In the genomic region with DNA sequence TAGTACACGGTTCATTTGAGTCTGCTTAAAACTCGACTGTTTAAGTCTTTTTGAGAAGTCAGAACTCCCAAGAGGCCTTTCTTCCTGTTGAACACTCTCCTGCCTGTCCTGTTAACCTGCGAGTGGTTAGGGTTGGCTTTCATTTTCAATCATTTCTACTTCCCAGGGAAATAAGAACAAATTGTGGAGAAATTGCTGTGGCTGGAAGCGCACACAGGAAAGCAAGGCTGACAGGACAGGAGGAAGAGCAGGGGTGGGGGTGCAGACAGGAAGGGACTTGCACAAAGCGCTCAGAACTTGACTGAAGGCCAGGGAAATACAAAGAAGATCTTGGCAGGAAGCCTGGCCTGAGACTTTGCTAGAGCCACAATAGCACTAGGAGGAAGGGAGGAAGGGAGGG, we compare ENCODE assay signal across 8 mouse cellular contexts.
DNase-seq lines count a peak whose midpoint lies in the region; ATAC-seq and TF ChIP-seq lines count a peak whose summit lies in the region.

No protein-coding gene starts in this region.

- peak overlapping the region; percentile 41 for H3K9ac ChIP-seq in heart, embryonic 13.5 days
- no peak overlapping the region for H3K9ac ChIP-seq in liver, embryonic 12.5 days
- 0 out of 2 replicates have a peak overlapping the region, but pooled peaks have one; percentile 17 for H3K9ac ChIP-seq in neural tube, embryonic 13.5 days

- H3K27ac ChIP-seq in embryonic fibroblast, embryonic 13.5 days (ENCODE audit: insufficient read depth, low read length) = peak overlapping the region; percentile 32; the same call in 1 of the 2 replicates
- H3K27ac ChIP-seq in heart, embryonic 13.5 days (replicated peaks) = peak overlapping the region; percentile 81
- peak overlapping the region; percentile 20; the same call in 1 of the 2 replicates for H3K27ac ChIP-seq in liver, embryonic 12.5 days
- peak overlapping the region; percentile 54; the same call in 1 of the 2 replicates for H3K27ac ChIP-seq in neural tube, embryonic 13.5 days (replicated peaks)

- peak overlapping the region; percentile 21; the same call in 1 of the 2 replicates for H3K4me2 ChIP-seq in heart, embryonic 13.5 days
- no peak overlapping the region for H3K4me2 ChIP-seq in liver, embryonic 12.5 days
- no peak overlapping the region for H3K4me2 ChIP-seq in neural tube, embryonic 13.5 days

- TF ChIP-seq CTCF in embryonic fibroblast, embryonic 13.5 days (IDR thresholded peaks at IDR 0.05; ENCODE audit: borderline replicate concordance, insufficient read depth, low read length) = no peak

- peak; percentile 64 for DNase-seq in A20 (ENCODE audit: low read depth, low spot score)
- peak; percentile 72 for DNase-seq in adrenal gland, adult 8-10 months
- DNase-seq in kidney, postnatal 10 days = peak; percentile 91
- peak; percentile 28 for DNase-seq in thymus, postnatal 25 days

- no peak overlapping the region for H3K4me3 ChIP-seq in embryonic fibroblast, embryonic 13.5 days (ENCODE audit: insufficient read depth, low read length)
- no peak overlapping the region for H3K4me3 ChIP-seq in heart, embryonic 13.5 days
- H3K4me3 ChIP-seq in liver, embryonic 12.5 days = no peak overlapping the region
- no peak overlapping the region for H3K4me3 ChIP-seq in neural tube, embryonic 13.5 days

- peaks cover 16% of the 10 kb centered on the region for H3K4me1 ChIP-seq in embryonic fibroblast, embryonic 13.5 days (ENCODE audit: control insufficient read depth, insufficient read depth, low read length)
- H3K4me1 ChIP-seq in heart, embryonic 13.5 days = peaks cover 32% of the 10 kb centered on the region
- 0 out of 2 replicates have a peak, but pooled peaks cover 6% of the 10 kb centered on the region for H3K4me1 ChIP-seq in liver, embryonic 12.5 days
- peaks cover 34% of the 10 kb centered on the region for H3K4me1 ChIP-seq in neural tube, embryonic 13.5 days (replicated peaks)

- peak; percentile 66 for ATAC-seq in heart, embryonic 13.5 days (ENCODE audit: extremely low read depth, insufficient number of reproducible peaks, low FRiP score, low TSS enrichment)
- no peak for ATAC-seq in liver, embryonic 12.5 days
- peak; percentile 79 for ATAC-seq in neural tube, embryonic 13.5 days (ENCODE audit: low read depth)

- TF ChIP-seq POLR2A in embryonic fibroblast, embryonic 13.5 days (IDR thresholded peaks at IDR 0.05; ENCODE audit: low read depth, low read length) = no peak

- no peaks in the 10 kb centered on the region for H3K9me3 ChIP-seq in heart, embryonic 13.5 days
- H3K9me3 ChIP-seq in liver, embryonic 12.5 days (replicated peaks) = no peaks in the 10 kb centered on the region
- H3K9me3 ChIP-seq in neural tube, embryonic 13.5 days = no peaks in the 10 kb centered on the region

- H3K36me3 ChIP-seq in heart, embryonic 13.5 days = no peaks in the 10 kb centered on the region
- no peaks in the 10 kb centered on the region for H3K36me3 ChIP-seq in liver, embryonic 12.5 days
- no peaks in the 10 kb centered on the region for H3K36me3 ChIP-seq in neural tube, embryonic 13.5 days

- no peaks in the 10 kb centered on the region for H3K27me3 ChIP-seq in heart, embryonic 13.5 days (replicated peaks)
- H3K27me3 ChIP-seq in liver, embryonic 12.5 days (replicated peaks) = no peaks in the 10 kb centered on the region; the same call in 1 of the 2 replicates
- no peaks in the 10 kb centered on the region for H3K27me3 ChIP-seq in neural tube, embryonic 13.5 days

- 35% methylated on average over 5 of the region's 5 CpGs for WGBS in heart, embryonic 13.5 days
- 20% methylated on average over 5 of the region's 5 CpGs for WGBS in liver, embryonic 12.5 days (ENCODE audit: insufficient replicate concordance)
- WGBS in neural tube, embryonic 13.5 days = 39% methylated on average over 5 of the region's 5 CpGs

Comparison
In these comparisons a context has a peak if more than half of its experiments do, and no peak if none do; other contexts are left out.
1. DNase-seq: peak in every context shown above with its lines; median percentile 91 in kidney, postnatal 10 days; 72 in adrenal gland, adult 8-10 months; 64 in A20; 28 in thymus, postnatal 25 days.
2. H3K27ac ChIP-seq: peak in every context shown above with its lines; median percentile 81 in heart, embryonic 13.5 days; 54 in neural tube, embryonic 13.5 days; 32 in embryonic fibroblast, embryonic 13.5 days; 20 in liver, embryonic 12.5 days.